Mouse (Mus musculus) adrenal gland, postnatal 10 days (tissue): ENCODE data around the gene Gmpr2. TPM values are rescaled to one million over a fixed set of nuclear protein-coding genes. Genes with fewer than 3 reads are reported as not detected.
A peak's percentile ranks its signal among the peaks of the same experiment; 100 is the strongest.

ENCODE experiments used
- DNase-seq: peaks from one replicate; pipeline ENCODE4 v3.0.0; 2021; ENCODE audit warnings: mixed read lengths
- total RNA-seq, 2 experiments: library from RNA; stranded (reverse); gene quantifications; 2 replicates each; pipeline ENCODE4 v1.2.3; 2021

Gene Gmpr2
- total RNA-seq, 2 experiments from 2014 or later: 21.2 to 26.8 TPM

- peak; percentile 95 for DNase-seq
Observed at GRCm38 (mm10) chr14:55681160-55682117, 9.7 kb downstream of the Gmpr2 start, which contains the start of gene Tinf2. Gene Tinf2 (minus strand): TSS chr14:55681820.

- no peak for DNase-seq
Observed at GRCm38 (mm10) chr14:55682118-55682493, 10.4 kb downstream of the Gmpr2 start.

- no peak for DNase-seq
Observed at GRCm38 (mm10) chr14:55689433-55689832, 17.7 kb downstream of the Gmpr2 start.

- DNase-seq: no peak
Observed at GRCm38 (mm10) chr14:55697226-55697625, 25.5 kb downstream of the Gmpr2 start.

- no peak for DNase-seq
Observed at GRCm38 (mm10) chr14:55701131-55701530, 29.4 kb downstream of the Gmpr2 start.

- no peak for DNase-seq
Observed at GRCm38 (mm10) chr14:55702761-55703160, 31.0 kb downstream of the Gmpr2 start.

- DNase-seq: no peak
Observed at GRCm38 (mm10) chr14:55706051-55706600, 34.4 kb downstream of the Gmpr2 start.

GRCm38 (mm10) chr14:55707397-55707796, 35.7 kb downstream of the Gmpr2 start:
- DNase-seq: no peak

- no peak for DNase-seq
Observed at GRCm38 (mm10) chr14:55709509-55709908, 37.8 kb downstream of the Gmpr2 start.

- DNase-seq: no peak
Observed at GRCm38 (mm10) chr14:55711786-55712185, 40.0 kb downstream of the Gmpr2 start.

- peak; percentile 24 for DNase-seq
Observed at GRCm38 (mm10) chr14:55713007-55713728, 41.4 kb downstream of the Gmpr2 start.

GRCm38 (mm10) chr14:55713729-55714122, 42.0 kb downstream of the Gmpr2 start, which contains the start of gene Tgm1:
Gene Tgm1 (minus strand): TSS chr14:55713926.
- DNase-seq: no peak

GRCm38 (mm10) chr14:55714893-55715292, 43.2 kb downstream of the Gmpr2 start:
- DNase-seq: no peak

GRCm38 (mm10) chr14:55716271-55716670, 44.5 kb downstream of the Gmpr2 start:
- no peak for DNase-seq

- DNase-seq: no peak
Observed at GRCm38 (mm10) chr14:55716884-55717283, 45.1 kb downstream of the Gmpr2 start.

GRCm38 (mm10) chr14:55719737-55720136, 48.0 kb downstream of the Gmpr2 start:
- DNase-seq: no peak

GRCm38 (mm10) chr14:55720666-55721065, 48.9 kb downstream of the Gmpr2 start:
- no peak for DNase-seq

GRCm38 (mm10) chr14:55721076-55721475, 49.3 kb downstream of the Gmpr2 start:
- DNase-seq: no peak

GRCm38 (mm10) chr14:55721700-55722437, 50.1 kb downstream of the Gmpr2 start, which contains the start of gene Rabggta:
Gene Rabggta (minus strand): TSS chr14:55722263.
- peak; percentile 95 for DNase-seq

GRCm38 (mm10) chr14:55722438-55722945, 50.8 kb downstream of the Gmpr2 start:
- DNase-seq: no peak

GRCm38 (mm10) chr14:55723433-55723832, 51.7 kb downstream of the Gmpr2 start:
- DNase-seq: no peak

GRCm38 (mm10) chr14:55724411-55724871, 52.7 kb downstream of the Gmpr2 start:
- DNase-seq: peak; percentile 67
